Mouse (Mus musculus) liver, postnatal 0 days (tissue): Measurements from ENCODE around the gene Zfp760. TPM values are rescaled to one million over a fixed set of nuclear protein-coding genes. Genes with fewer than 3 reads are reported as not detected.

Experiments
- ATAC-seq: fragments of 200-750 bp; cut with Nextera tagmentation; 2 replicates; pipeline ENCODE4 v1.8.0; 2017; ENCODE audit warnings: mild to moderate bottlenecking, moderate library complexity
- DNase-seq: peaks from one replicate; pipeline ENCODE4 v3.0.0-alpha.2; 2016
- H3K27ac ChIP-seq: fragments of 300-500 bp; sonication (generic); 2 replicates; pipeline ENCODE4 v1.5.1; 2014; ENCODE audit warnings: antibody characterized with exemption, moderate library complexity, mild to moderate bottlenecking, low read depth
- H3K27me3 ChIP-seq: fragments of 300-500 bp; sonication (generic); 2 replicates; pipeline ENCODE4 v1.6.1; 2014; ENCODE audit warnings: low read length, control low read depth, mixed read lengths; ENCODE audit not compliant: insufficient read depth
- H3K36me3 ChIP-seq: fragments of 300-500 bp; sonication (generic); replicated peaks from 2 replicates; pipeline ENCODE4 v1.6.1; 2014; ENCODE audit warnings: mild to moderate bottlenecking, control low read depth, low read length, moderate library complexity, mixed read lengths; ENCODE audit not compliant: insufficient read depth
- H3K4me1 ChIP-seq: fragments of 300-500 bp; sonication (generic); 2 replicates; pipeline ENCODE4 v1.6.1; 2014; ENCODE audit warnings: antibody characterized with exemption, mild to moderate bottlenecking, control low read depth; ENCODE audit not compliant: insufficient read depth
- H3K4me2 ChIP-seq: fragments of 300-500 bp; sonication (generic); 2 replicates; pipeline ENCODE4 v1.6.1; 2014; ENCODE audit warnings: low read depth, mild to moderate bottlenecking, low read length, moderate library complexity, mixed read lengths
- H3K4me3 ChIP-seq: fragments of 300-500 bp; sonication (generic); 2 replicates; pipeline ENCODE4 v1.5.1; 2014; ENCODE audit warnings: low read depth, low read length
- H3K9ac ChIP-seq: fragments of 300-500 bp; sonication (generic); replicated peaks from 2 replicates; pipeline ENCODE4 v1.6.1; 2014; ENCODE audit warnings: mild to moderate bottlenecking, moderate library complexity
- H3K9me3 ChIP-seq: fragments of 300-500 bp; sonication (generic); 2 replicates; pipeline ENCODE4 v1.6.1; 2016; ENCODE audit warnings: mild to moderate bottlenecking, control low read depth, low read length, mixed read lengths
- CTCF ChIP-seq: sonication (generic); IDR thresholded peaks from 2 replicates; pipeline ENCODE4 v1.5.1; 2016; ENCODE audit warnings: antibody characterized with exemption, low read depth
- EP300 ChIP-seq: IDR thresholded peaks from 2 replicates; pipeline ENCODE4 v1.6.1; 2016; ENCODE audit warnings: antibody characterized with exemption, low read depth, mild to moderate bottlenecking
- WGBS: fragments of 180-500 bp; shearing (Covaris S2); extraction: QIAGEN DNeasy Blood & Tissue Kit; methylation state at CpG from one replicate; pipeline ENCODE4 v1.1.7; 2014; ENCODE audit not compliant: insufficient replicate concordance; 5-methylcytosine and 5-hydroxymethylcytosine counted together
- polyA plus RNA-seq: library from polyadenylated mRNA; unstranded; fragments of >200 nt; fragmentation: Nextera tagmentation; extraction: Ambion mirVana; gene quantifications from 2 replicates; pipeline ENCODE4 v1.2.1, GENCODE M21; 2015

Zfp760 gene
- polyA plus RNA-seq, 1 experiment from 2014 or later = 1.9 TPM

- Histone ChIP-seq H3K9me3 (no peaks in the 10 kb centered on the region), H3K4me1 (peaks cover 7% of the 10 kb centered on the region), H3K27me3 (no peaks in the 10 kb centered on the region), H3K4me2 (peak overlapping the region; percentile 81), H3K9ac (peak overlapping the region; percentile 84), H3K27ac (peak overlapping the region; percentile 89), H3K36me3 (no peaks in the 10 kb centered on the region; the same call in 1 of the 2 replicates), H3K4me3 (peak overlapping the region; percentile 86)
- peak; percentile 51 for TF ChIP-seq CTCF
- TF ChIP-seq EP300 = peak; percentile 11; the same call in 1 of the 2 replicates
- peak; percentile 78 for DNase-seq
- peak; percentile 98 for ATAC-seq
- 1% methylated on average over 27 of the region's 27 CpGs for WGBS
Measured at GRCm38 (mm10) chr17:21733529-21734031, 26.0 kb downstream of the Zfp760 start.

GRCm38 (mm10) chr17:21752791-21753190 is 45.2 kb downstream of the Zfp760 start:
- WGBS = 68% methylated on average over 2 of the region's 2 CpGs
- DNase-seq = no peak
- TF ChIP-seq EP300 (no peak), CTCF (no peak)
- no peaks in the 10 kb centered on the region for H3K36me3 ChIP-seq
- H3K27me3 ChIP-seq = no peaks in the 10 kb centered on the region
- H3K4me2 ChIP-seq = no peak overlapping the region
- H3K4me1 ChIP-seq = no peaks in the 10 kb centered on the region
- no peak overlapping the region for H3K4me3 ChIP-seq
- H3K9ac ChIP-seq = no peak overlapping the region
- no peaks in the 10 kb centered on the region for H3K9me3 ChIP-seq
- no peak overlapping the region for H3K27ac ChIP-seq
- ATAC-seq = no peak

DNA sequence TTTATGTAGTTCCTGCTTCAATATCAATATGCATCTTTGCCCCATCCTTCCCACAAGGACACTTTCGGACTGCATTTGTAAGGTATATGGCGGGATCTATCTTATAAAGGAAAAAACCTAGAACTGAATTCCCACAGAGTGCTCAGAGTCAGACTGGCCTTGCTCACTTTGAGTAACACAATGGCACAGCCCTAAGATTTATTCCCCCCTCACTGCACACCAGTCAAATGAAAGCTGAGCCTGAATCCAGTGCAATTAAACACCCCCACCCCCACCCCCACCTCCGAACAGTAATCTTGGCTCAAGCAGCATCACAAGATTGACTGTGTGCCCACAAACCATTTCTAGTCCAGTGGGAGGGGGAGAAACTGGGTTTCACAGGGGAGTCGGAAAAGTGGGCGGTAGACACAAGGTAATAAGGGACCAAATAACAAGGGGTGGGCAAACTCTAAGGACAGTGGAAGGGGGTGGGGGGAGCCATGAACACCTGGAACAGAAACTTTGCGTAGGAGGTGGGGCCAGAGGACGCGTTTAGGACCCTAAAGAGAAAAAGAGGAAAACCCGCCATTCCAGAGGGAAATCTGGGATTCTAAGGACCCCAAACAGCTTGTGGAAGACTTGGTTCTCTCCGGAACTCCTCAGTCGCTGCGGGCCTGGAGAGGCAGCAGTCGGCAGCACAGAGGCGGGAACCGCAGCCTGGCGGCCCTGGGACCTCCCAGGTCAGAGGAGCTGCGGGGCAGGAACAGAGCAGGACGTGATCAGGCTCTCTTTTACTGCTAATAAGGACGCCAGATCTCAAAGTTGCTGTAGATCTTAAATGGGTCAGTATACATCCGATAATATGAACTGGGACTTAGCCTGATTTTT is 46.0 kb downstream of the Zfp760 start:
- H3K27ac ChIP-seq = no peak overlapping the region
- H3K4me2 ChIP-seq = peak overlapping the region; percentile 68
- DNase-seq = peak; percentile 17
- no peak for ATAC-seq
- no peaks in the 10 kb centered on the region for H3K9me3 ChIP-seq
- H3K4me1 ChIP-seq = no peaks in the 10 kb centered on the region
- H3K4me3 ChIP-seq = peak overlapping the region; percentile 40
- TF ChIP-seq CTCF (no peak), EP300 (no peak)
- WGBS = 13% methylated on average over 20 of the region's 20 CpGs
- peak overlapping the region; percentile 41 for H3K9ac ChIP-seq
- no peaks in the 10 kb centered on the region for H3K36me3 ChIP-seq
- H3K27me3 ChIP-seq = no peaks in the 10 kb centered on the region

DNA sequence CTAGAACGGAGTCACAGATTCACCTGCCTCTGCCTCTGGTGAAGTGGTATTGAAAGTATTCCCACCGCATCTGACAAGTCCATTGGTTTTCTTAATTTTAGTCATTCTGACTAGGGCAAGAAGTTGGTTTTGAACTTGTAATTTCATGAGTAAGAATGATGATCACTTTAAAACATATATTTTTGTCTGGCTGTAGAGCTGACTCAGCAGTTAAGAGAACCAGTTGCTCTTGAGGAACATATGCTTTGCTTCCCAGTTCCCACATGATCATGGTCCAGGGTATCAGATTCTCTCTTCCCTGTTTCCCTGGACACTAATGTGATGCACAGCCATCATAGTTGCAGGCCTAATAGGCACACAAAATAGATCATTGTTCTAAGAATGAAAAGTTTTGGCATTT is 62.8 kb downstream of the Zfp760 start:
- no peaks in the 10 kb centered on the region for H3K9me3 ChIP-seq
- no peaks in the 10 kb centered on the region for H3K36me3 ChIP-seq
- no peak overlapping the region for H3K9ac ChIP-seq
- DNase-seq = no peak
- 77% methylated on average over 2 of the region's 2 CpGs for WGBS
- H3K4me2 ChIP-seq = no peak overlapping the region
- no peak overlapping the region for H3K4me3 ChIP-seq
- H3K4me1 ChIP-seq = no peaks in the 10 kb centered on the region
- no peak overlapping the region for H3K27ac ChIP-seq
- ATAC-seq = no peak
- TF ChIP-seq EP300 (no peak), CTCF (no peak)
- no peaks in the 10 kb centered on the region for H3K27me3 ChIP-seq

Other genes starting within 250 kb of the Zfp760 start
- 2.7 and 3.5 TPM in 2 replicates for gene Zfp53, start 218.7 kb upstream of the Zfp760 start, polyA plus RNA-seq
- gene Zfp52, start 172.2 kb upstream of the Zfp760 start, polyA plus RNA-seq = 0.85 and 1.2 TPM in 2 replicates
- 3.2 and 3.7 TPM in 2 replicates for gene Zfp948, start 140.7 kb upstream of the Zfp760 start, polyA plus RNA-seq
- gene Zfp983, start 57.1 kb upstream of the Zfp760 start, polyA plus RNA-seq = 0.80 and 1.1 TPM in 2 replicates
- gene Gm10226, start 15.9 kb upstream of the Zfp760 start, polyA plus RNA-seq = 0.82 and 2.1 TPM in 2 replicates
- gene Zfp229, start 23.1 kb downstream of the Zfp760 start, polyA plus RNA-seq = 1.4 and 1.6 TPM in 2 replicates
- 1.2 and 1.4 TPM in 2 replicates for gene Zfp820, start 138.0 kb downstream of the Zfp760 start, polyA plus RNA-seq
- gene Zfp995, start 202.2 kb downstream of the Zfp760 start, polyA plus RNA-seq = 1.8 and 2.2 TPM in 2 replicates